Comparison of ENCODE assay signal across 10 mouse cellular contexts in genomic region chr1:184793163-184793876, GRCm38 (mm10). TPM values are rescaled to one million over a fixed set of nuclear protein-coding genes. Genes with fewer than 3 reads are reported as not detected.
DNase-seq lines count a peak whose midpoint lies in the region; ATAC-seq and TF ChIP-seq lines count a peak whose summit lies in the region.
"Had no signal": no experiment of that assay in that cellular context is flagged by ENCODE, and none has a peak within 500 bp of the region (broad histone marks: within the 10 kb centered on the region; RNA-seq: fewer than 3 reads in every experiment).

No protein-coding gene starts in this region.

- no peak overlapping the region for H3K9ac ChIP-seq in forebrain, embryonic 16.5 days (replicated peaks; ENCODE audit: low read depth, low read length)
- H3K9ac ChIP-seq in intestine, embryonic 16.5 days (ENCODE audit: low read depth, low read length): peak overlapping the region; percentile 12; the same call in 1 of the 2 replicates
- H3K9ac ChIP-seq: limb, embryonic 15.5 days had no signal

- H3K4me3 ChIP-seq in forebrain, embryonic 10.5 days: peak overlapping the region; percentile 11; the same call in 1 of the 2 replicates
- no peak overlapping the region for H3K4me3 ChIP-seq in forebrain, embryonic 16.5 days (replicated peaks; ENCODE audit: low read length)
- no peak overlapping the region for H3K4me3 ChIP-seq in gastrocnemius, adult 2 months
- 0 out of 2 replicates have a peak overlapping the region, but pooled peaks have one; percentile 15 for H3K4me3 ChIP-seq in intestine, embryonic 16.5 days (ENCODE audit: low read length)
- H3K4me3 ChIP-seq: limb, embryonic 15.5 days had no signal

- no peak for ATAC-seq in forebrain, embryonic 16.5 days
- peak; percentile 94 for ATAC-seq in intestine, embryonic 16.5 days
- ATAC-seq in neutrophil, adult 5-6 weeks (ENCODE audit: extremely low read depth, insufficient number of reproducible peaks, low FRiP score, poor library complexity, severe bottlenecking): peak; percentile 77

- WGBS in forebrain, embryonic 10.5 days: 21% methylated on average over 27 of the region's 27 CpGs
- WGBS in forebrain, embryonic 16.5 days: 23% methylated on average over 27 of the region's 27 CpGs
- WGBS in intestine, embryonic 16.5 days: 12% methylated on average over 27 of the region's 27 CpGs

- DNase-seq in forebrain, embryonic 10.5 days (ENCODE audit: extremely low spot score, low spot score): peak; percentile 44
- DNase-seq in adrenal gland, postnatal 10 days: peak; percentile 71
- DNase-seq in gastrocnemius, adult 2 months: peak; percentile 71
- DNase-seq in lung, adult 18-20 months: peak; percentile 37 to 44
- DNase-seq in urinary bladder, adult 2 months (ENCODE audit: low spot score): peak; percentile 29

- H3K36me3 ChIP-seq in forebrain, embryonic 10.5 days (replicated peaks): no peaks in the 10 kb centered on the region
- H3K36me3 ChIP-seq in forebrain, embryonic 16.5 days (ENCODE audit: control insufficient read depth, insufficient read depth): no peaks in the 10 kb centered on the region
- no peaks in the 10 kb centered on the region for H3K36me3 ChIP-seq in intestine, embryonic 16.5 days (ENCODE audit: control insufficient read depth, insufficient read depth, low read length)
- H3K36me3 ChIP-seq: G1E; limb, embryonic 15.5 days had no signal

- TF ChIP-seq CTCF in gastrocnemius, adult 2 months (IDR thresholded peaks at IDR 0.05): peak; percentile 66

- no peak overlapping the region for H3K4me2 ChIP-seq in forebrain, embryonic 16.5 days (ENCODE audit: low read length)
- peak overlapping the region; percentile 49 for H3K4me2 ChIP-seq in intestine, embryonic 16.5 days (ENCODE audit: low read depth, low read length)
- H3K4me2 ChIP-seq: limb, embryonic 15.5 days had no signal

- H3K27ac ChIP-seq in forebrain, embryonic 10.5 days: no peak overlapping the region
- no peak overlapping the region for H3K27ac ChIP-seq in forebrain, embryonic 16.5 days (ENCODE audit: low read length)
- no peak overlapping the region for H3K27ac ChIP-seq in gastrocnemius, adult 2 months
- H3K27ac ChIP-seq in intestine, embryonic 16.5 days (ENCODE audit: low read length): peak overlapping the region; percentile 55; the same call in 1 of the 2 replicates
- H3K27ac ChIP-seq: limb, embryonic 15.5 days had no signal

- no peaks in the 10 kb centered on the region for H3K9me3 ChIP-seq in forebrain, embryonic 10.5 days
- no peaks in the 10 kb centered on the region for H3K9me3 ChIP-seq in forebrain, embryonic 16.5 days (ENCODE audit: control insufficient read depth, low read length)
- no peaks in the 10 kb centered on the region for H3K9me3 ChIP-seq in intestine, embryonic 16.5 days (ENCODE audit: control insufficient read depth, low read length)
- H3K9me3 ChIP-seq: G1E; limb, embryonic 15.5 days had no signal

- peaks cover 6% of the 10 kb centered on the region; the same call in 1 of the 2 replicates for H3K4me1 ChIP-seq in forebrain, embryonic 10.5 days
- H3K4me1 ChIP-seq in forebrain, embryonic 16.5 days (replicated peaks; ENCODE audit: control insufficient read depth, insufficient read depth, low read length): no peaks in the 10 kb centered on the region
- peaks cover 4% of the 10 kb centered on the region; the same call in 1 of the 2 replicates for H3K4me1 ChIP-seq in intestine, embryonic 16.5 days (ENCODE audit: control insufficient read depth, insufficient read depth, low read length)
- H3K4me1 ChIP-seq: limb, embryonic 15.5 days had no signal

- intact Hi-C loops in gastrocnemius, adult 2 months (cut with DNase I): no loop called here

- no peaks in the 10 kb centered on the region for H3K27me3 ChIP-seq in forebrain, embryonic 10.5 days (ENCODE audit: poor library complexity, severe bottlenecking)
- H3K27me3 ChIP-seq in forebrain, embryonic 16.5 days (replicated peaks; ENCODE audit: control insufficient read depth, insufficient read depth, low read length): no peaks in the 10 kb centered on the region
- no peaks in the 10 kb centered on the region for H3K27me3 ChIP-seq in intestine, embryonic 16.5 days (replicated peaks; ENCODE audit: control insufficient read depth, insufficient read depth, low read length)

RNA-seq across cellular contexts. Expression of gene Marc1, which starts 17.8 kb away (rescaled TPM):
- not detected in 2 replicates for polyA plus RNA-seq in forebrain, embryonic 10.5 days (2016; fragmentation: Nextera tagmentation; extraction: Ambion mirVana)
- 0.12 TPM in 1 of 2 replicates, not detected in the other for polyA plus RNA-seq in forebrain, embryonic 16.5 days (2015; fragmentation: Nextera tagmentation; extraction: Ambion mirVana)
- total RNA-seq in adrenal gland, postnatal 10 days (2021): 10 to 100 TPM; 15.0 to 43.0 TPM
- total RNA-seq in gastrocnemius, adult 2 months (2021): not detected
- 1.1 and 1.5 TPM in 2 replicates for polyA plus RNA-seq in intestine, embryonic 16.5 days (2015; fragmentation: Nextera tagmentation; extraction: Ambion mirVana)
- not detected in 2 replicates for total RNA-seq in neutrophil, adult 5-6 weeks (2017)
- polyA plus RNA-seq in urinary bladder, adult 2 months (2012; rRNA removed): 0.40 and 0.62 TPM in 2 replicates
- total RNA-seq: G1E had no signal
- polyA plus RNA-seq: G1E had no signal

RNA-seq across cellular contexts. Expression of gene Marc2, which starts 52.9 kb away (rescaled TPM):
- polyA plus RNA-seq in forebrain, embryonic 10.5 days (2016; fragmentation: Nextera tagmentation; extraction: Ambion mirVana): 78.1 and 82.6 TPM in 2 replicates
- polyA plus RNA-seq in forebrain, embryonic 16.5 days (2015; fragmentation: Nextera tagmentation; extraction: Ambion mirVana): 105 and 106 TPM in 2 replicates
- total RNA-seq in adrenal gland, postnatal 10 days (2021): 100 to 1,000 TPM; 315 to 378 TPM
- 100 to 1,000 TPM; 126 to 170 TPM for total RNA-seq in gastrocnemius, adult 2 months (2021)
- polyA plus RNA-seq in intestine, embryonic 16.5 days (2015; fragmentation: Nextera tagmentation; extraction: Ambion mirVana): 404 and 475 TPM in 2 replicates
- 39.2 and 53.7 TPM in 2 replicates for total RNA-seq in neutrophil, adult 5-6 weeks (2017)
- 102 and 119 TPM in 2 replicates for polyA plus RNA-seq in urinary bladder, adult 2 months (2012; rRNA removed)

Comparison
In these comparisons a context has a peak if more than half of its experiments do, and no peak if none do; other contexts are left out.
1. H3K4me3 ChIP-seq: peak in forebrain, embryonic 10.5 days (single experiment) and intestine, embryonic 16.5 days (single experiment); none in forebrain, embryonic 16.5 days (single experiment) and gastrocnemius, adult 2 months (single experiment).
2. Peak in every context shown above with its lines, with median percentiles within 50 percentile points of each other: DNase-seq.